Mouse (Mus musculus): ENCODE results near the gene Olfr1410.

- TF ChIP-seq CTCF (IDR thresholded peaks at IDR 0.05; ENCODE audit: low read depth): no peak
- TF ChIP-seq EP300 (IDR thresholded peaks at IDR 0.05; ENCODE audit: low read depth): no peak
Observed at GRCm38 (mm10) chr1:92618360-92618759, 12.8 kb downstream of the Olfr1410 start.
